Mouse (Mus musculus) right cerebral cortex, adult 2 months (tissue): ENCODE measurements around the gene Arl2bp.
A peak's percentile ranks its signal among the peaks of the same experiment; 100 is the strongest.

Source experiments
- DNase-seq, 2 experiments: peaks; one replicate each; pipeline ENCODE4 v3.0.0; 2021 to 2022; ENCODE audit warnings: low spot score in 2 of 2

Gene Arl2bp

DNA sequence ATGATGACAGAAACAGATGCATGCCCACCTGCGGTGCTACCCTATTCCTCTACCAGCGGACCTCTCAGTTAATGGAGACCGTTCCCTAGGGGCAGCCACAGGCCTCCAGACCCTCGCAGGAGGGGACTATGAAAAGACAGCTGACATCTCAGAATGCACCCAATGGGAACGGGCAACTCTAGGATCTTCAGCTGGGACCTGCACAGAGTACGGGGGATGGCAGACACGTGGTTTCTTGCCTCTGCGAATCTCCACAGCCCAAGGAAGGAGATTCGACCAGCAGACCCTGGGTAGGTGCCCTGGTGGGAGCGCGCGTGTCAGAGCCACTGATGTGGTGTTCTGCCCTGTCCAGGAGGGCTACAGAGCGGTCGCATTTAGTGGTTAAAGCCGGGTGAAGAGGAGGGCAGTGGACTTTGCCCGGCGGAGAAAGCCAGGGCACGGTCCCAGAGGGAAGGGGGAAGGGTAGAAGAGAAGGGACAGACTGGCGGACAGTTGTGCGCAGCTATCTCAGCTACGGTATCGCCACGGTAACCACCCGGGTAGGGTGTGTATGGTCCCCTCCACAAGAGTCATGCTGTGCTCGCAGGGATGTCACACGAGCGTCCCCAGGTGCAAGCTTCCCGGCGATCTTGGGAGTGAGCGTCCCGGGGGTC lies 29.1 kb downstream of the Arl2bp start:
- no peak for DNase-seq

DNA sequence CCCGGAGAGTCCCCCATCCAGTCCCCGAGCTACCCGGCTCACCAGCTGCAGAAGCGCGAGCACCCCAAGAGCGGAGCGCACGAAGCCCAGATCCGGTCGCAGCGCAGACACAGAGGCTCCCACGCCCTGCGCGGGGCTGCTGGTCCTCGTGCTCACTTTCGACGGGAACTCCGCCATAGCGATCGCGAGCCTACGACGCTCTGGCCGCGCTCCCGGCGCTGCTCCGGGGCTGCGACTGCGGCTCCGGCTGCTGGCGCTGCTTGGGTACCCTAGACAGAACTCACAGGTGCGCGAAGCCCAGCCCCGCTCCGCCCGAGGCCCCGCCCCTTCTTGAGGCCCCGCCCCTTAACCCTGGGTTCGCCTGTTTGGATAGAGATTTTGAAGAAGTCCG lies 29.6 kb downstream of the Arl2bp start, which contains the start of gene Pllp:
TSS of gene Pllp (minus strand) at position 285 of the 391 bp plus-strand sequence.
- no peak for DNase-seq

DNA sequence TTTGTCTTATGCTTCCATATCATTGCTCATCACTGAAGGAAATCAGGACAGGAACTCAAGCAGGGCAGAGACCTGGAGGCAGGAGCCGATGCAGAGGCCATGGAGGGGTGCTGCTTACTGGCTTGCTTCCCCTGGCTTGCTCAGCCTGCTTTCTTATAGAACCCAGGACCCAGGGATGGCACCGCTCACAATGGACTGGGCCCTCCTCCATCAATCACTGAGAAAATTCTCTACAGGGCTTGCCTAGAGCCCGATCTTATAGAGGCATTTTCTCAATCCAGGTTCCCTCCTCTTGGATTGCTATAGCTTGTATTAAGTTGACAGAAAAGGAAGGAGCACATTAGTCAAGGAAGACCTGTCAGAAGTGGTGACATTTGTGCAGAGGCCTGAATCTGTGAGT lies 30.2 kb downstream of the Arl2bp start:
- DNase-seq, result no peak

DNA sequence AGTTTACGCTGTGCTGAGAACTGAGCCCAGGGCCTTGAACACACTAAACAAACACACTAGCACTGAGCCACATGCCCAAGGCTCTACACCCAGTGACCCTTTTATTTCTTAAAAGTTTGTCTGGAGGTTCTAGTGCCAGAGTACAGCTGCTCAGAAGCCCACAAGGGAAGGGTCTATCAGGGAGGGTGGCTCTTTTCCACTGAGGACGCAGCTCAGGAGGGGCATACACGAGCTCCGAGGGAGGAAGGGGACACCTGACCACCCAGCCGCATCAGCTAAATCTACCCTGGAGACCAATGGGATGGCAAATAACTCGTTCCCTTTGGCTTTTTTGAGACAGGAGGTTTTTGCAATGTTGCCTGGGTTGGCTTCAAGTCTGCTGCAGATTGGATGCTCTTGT lies 31.6 kb downstream of the Arl2bp start:
- no peak for DNase-seq

DNA sequence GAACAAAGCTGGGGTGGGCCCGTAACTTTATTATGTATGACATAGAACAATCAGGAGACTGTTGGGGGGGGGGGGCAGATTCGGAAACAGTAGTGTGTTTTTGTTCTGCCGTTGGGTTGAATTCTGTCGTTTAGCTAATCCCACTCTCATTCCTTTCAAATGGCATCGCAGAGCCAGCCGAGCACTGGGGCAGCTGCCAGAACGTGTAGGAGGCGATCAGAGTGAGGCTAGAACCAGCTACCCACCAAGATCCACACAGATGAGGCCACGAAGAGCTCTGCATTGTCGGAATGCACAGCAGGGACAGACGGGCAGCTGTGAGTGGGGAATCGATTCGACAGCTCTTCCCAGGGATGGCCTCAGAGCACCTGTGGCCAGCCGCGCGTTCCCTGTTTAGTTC lies 33.0 kb downstream of the Arl2bp start:
- DNase-seq, result no peak

DNA sequence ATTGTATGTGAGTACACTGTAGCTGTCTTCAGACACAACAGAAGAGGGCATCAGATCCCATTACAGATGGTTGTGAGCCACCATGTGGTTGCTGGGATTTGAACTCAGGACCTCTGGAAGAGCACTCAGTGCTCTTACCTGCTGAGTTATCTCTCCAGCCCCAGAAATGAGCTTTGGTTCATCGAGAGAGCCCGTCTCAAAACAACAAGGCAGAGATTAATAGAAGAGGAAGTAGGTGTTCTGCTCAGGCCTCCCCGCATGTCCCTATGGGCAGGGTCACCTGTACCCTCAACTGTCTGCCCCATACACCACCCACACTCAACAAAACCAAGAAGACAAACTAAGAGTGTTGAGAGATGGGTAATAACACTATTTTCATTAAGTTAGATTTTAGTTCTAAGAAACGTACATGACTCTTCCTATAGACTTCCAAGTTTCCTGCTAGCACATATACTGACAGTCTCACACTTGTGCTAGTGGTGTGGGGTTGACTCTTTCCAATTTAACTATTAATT lies 34.1 kb downstream of the Arl2bp start:
- no peak for DNase-seq

DNA sequence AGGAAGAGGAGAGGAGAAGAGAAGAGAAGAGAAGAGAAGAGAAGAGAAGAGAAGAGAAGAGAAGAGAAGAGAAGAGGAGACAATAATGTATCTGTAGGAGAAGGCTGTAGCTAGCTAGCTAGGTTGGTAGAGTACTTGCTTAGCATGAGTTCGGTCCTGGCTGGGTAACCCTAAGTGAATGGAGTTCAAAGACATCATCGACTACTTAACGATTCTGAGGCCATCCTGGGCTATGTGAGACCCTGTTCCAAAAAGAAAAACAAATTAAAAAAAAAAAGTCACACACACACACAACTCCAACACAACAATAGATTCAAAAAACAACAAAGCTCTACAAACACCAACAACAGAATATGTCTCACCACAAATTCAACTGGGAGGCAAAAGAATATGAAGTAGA lies 35.8 kb downstream of the Arl2bp start:
- no peak for DNase-seq

DNA sequence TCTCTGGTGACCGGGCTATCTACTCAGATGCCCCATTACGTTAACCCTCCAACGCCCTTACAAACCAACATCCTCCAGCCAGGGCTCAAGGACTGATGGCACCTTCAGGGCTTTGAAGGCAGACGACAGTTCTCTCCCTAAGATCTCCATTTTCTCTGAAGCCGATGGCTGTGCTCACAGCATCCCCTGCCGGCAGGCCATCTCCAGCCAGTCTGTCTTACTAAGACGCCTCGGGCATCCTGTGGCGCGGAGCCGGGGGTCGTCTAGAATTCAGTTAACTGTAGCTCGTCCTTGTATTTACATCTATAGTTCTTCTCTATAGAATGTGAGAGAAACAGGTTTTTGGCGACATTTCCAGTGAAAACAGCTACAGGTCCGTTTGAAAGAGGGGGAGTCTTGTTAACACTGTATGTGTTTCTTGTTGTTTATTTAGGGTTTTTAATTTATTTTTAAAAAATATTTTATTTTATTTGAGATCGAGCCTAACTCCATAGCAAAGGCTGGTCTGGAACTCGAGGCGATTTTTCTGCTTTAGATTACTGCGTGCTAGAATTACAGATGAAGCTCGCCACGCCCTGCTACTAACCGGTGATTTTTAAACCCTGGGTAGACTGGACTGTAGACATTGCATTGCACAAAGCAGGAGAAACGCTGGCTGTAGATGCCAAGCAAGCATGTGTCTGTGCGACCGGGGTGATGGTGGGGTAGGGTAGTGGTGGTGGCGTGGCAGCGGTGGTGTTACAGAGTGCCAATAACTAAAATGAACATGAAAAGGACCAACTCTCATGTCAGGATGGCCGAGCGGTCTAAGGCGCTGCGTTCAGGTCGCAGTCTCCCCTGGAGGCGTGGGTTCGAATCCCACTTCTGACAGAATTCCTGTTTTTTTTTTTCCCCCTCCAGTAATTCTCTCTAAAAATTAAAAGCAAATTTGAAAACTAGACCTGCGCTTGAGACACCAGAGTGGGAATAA lies 36.7 kb downstream of the Arl2bp start:
- DNase-seq, result peak; percentile 82 to 92

DNA sequence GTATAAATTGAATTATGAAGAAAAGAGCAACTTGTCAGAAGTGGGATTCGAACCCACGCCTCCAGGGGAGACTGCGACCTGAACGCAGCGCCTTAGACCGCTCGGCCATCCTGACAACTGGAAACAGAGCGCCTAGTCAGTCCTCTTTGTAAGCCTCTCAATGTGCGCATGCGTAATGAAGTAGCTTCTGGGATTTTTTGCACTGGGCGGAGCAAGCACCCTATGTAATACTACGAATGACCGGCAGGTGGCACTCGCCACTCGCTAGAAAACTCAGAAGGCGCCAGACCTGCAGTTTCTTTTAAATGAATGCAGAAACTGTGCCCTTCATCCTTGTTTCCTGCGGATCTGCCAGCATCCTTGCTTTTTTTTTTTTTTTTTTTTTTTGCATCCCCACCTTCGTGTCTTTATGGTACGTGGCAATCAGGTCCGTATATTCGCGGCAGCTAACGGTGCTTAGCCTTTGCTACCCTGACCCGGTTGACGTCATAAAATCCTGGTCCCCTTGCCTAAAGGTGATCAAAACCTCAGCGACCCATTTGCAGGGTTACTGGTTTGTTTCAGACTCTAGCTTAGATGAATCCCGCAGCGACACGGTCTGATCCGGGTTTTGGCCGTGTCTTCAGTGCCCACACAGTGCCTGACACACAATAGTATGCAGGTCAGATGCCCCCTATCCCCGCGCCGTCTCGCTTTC lies 37.7 kb downstream of the Arl2bp start:
- peak; percentile 99 to 100 for DNase-seq

DNA sequence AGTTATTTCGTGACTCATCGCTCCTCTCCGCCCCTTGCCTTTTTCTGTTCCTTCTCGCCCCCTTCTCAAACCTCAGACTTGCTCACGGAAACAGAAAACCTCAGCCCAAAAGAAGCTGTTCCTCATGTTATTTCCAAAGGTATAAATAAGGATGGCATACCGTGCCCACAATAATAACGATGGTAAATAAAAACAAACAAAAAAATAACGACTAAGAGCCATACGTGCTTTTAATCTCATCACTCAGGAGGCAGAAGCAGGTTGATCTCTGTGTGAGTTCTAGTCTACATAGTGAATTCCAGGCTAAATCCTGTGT lies 38.2 kb downstream of the Arl2bp start:
- DNase-seq, result no peak

DNA sequence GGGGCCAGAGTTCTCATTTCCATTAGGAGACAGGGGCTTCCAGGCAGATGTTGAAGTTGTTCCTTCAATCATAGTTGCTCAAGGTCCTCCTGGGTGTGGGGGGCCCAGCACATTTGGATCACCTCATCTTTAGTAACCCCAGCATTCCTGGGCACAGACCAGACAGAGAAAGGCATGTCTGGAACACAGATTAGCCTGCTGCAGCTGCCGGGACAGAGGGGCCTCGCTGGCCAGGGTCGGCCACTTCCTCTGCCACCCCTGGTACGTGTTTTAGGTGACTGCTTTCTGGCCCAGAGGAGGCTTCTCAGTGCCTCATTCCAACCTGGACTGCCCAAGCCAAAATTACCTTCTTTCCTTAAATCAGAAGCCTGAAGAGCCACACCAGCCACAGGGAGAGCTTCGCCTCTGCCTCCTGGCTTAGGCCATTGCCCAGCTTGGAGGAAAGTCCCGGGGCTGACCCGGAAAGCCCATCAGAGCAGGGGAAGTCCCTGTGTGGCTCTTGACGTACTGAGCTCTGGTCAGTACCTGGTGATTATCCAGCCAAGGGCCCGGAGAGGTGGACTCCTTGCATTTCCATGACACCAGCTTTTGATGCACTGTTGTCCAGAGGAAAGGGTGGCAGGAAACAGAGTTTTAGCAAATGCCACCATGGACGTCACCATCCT lies 39.3 kb downstream of the Arl2bp start:
- DNase-seq, result no peak

DNA sequence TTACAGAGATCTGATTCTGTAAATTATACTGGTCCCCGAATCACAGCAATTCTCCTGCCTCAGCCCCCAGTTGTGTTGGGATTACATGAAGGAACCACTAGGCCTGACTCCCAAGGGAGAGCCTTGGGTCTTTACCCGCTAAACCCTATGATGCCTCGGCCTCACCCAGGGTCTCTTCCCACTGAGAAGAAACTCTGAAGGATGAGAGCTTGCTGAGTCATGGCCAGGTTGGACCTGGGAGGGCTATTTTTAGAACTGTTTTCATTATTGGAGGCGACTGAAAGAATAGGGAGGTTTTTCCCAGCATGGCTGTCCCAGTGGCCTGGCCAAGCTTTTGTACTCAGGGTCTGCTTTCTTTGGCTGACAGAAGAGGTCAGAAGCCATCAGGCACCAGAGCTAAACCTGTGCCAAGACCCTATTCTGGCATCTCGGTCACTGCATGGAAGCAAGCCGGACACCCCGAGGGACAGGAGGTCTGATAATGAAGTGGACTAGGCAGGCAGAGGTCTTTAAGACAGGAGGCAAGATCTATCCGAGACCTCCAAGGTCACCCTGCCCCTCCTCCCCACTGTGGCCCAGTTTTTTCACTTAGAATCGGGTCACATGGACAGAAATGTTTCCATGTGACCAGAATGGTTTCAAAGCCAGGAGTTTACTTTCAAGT lies 40.5 kb downstream of the Arl2bp start:
- DNase-seq, result no peak

DNA sequence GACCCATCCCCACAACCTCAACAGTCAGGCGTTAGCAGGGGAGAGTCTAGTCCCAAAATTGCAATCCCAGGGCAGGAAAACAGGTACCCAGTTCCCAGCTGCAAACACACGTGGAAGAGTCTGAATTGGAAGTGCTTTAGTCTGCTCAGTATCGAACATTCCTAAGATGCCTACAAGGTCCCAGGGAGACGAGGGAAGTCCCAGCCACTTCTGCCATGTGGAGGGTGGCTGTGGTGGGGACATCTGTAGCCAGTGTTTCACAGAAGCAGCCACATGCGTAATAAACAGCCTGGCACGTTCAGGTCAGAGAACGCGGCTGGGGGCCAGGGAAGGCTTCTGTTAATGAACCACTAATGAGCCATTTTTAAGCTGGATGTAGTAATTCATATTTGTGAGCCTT lies 43.9 kb downstream of the Arl2bp start:
- no peak for DNase-seq

DNA sequence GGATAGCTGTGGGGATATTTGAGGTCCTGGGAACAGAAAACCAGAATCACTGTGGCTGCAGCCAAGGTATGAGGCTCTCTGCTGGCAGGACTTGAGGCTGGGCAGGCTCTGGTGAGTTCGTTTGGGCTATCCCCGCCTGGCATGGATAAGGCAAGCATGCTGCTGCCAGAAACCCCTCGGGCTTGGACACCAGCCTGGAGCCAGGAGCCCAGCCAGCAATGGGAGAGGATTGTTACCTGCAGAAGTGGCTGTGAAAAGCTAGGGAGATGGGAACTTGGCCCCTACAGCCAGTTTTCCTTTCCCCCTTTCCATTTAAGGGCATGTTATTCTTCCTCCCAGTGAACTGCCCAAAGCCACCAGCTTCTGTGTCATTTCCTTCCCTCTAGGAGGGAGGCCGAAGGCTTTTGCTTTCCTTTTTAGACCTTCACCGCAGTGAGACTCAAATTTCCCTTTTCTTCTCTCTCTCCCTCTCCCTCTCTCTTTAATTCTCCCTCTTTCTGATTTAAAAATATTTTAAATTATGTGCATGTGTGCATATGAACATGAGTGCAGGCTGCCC lies 44.8 kb downstream of the Arl2bp start:
- no peak for DNase-seq

DNA sequence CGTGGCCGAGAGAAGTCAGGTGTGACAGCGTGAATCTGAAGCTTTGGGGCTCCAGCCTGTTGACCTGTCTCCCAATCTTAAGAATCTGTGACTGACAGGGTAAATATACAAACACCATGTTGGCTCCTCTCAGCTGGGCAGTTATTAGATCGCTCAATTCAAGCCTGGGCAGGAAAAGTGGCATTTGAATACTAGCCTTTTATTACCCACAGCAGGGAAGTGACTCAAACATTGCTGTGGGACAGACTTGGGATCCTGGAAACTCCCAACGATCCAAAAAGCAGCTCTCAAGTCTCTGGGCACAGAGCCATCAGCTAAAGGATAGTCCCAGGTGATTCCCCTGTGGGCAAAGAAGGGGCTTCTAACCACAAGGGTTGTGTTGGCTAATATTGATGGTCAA lies 48.2 kb downstream of the Arl2bp start:
- no peak for DNase-seq

DNA sequence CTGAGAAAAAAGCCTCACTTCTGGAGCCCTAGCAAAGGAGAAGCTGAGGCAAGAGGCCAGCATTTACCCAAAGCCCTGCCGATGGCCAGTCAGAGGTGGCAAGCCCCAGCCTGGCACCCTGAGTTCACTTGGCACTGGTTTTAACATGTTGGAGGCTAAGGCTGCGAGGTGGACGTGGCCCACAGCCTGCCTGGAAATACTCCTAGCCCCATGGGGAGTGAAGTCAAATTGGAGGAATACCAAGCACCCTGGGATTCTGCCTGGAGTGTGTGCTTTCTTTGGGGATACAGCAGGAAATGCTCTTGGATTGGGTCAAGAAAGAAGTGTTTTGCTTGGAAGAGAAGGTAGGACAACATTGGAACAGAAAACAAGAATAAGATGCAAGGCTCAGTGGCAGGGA lies 49.5 kb downstream of the Arl2bp start:
- no peak for DNase-seq

DNA sequence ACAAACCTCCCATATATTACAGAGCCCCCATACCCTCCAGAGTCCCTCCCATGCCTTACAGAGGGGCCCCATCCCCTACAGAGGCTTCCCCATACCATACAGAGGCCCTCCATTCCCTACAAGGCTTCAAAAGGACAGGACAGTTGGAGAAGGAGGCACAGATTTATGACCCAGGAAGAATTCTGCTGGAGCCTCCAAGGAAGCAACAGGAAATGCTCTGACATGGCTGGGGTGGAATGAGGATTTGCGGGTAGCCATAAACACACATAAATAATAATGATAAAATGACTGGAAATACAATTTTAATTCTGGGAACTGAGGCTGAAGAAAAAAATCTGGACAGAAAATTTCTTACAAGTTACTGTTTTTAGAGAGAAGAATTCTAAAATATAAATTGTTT lies 50.4 kb downstream of the Arl2bp start:
- DNase-seq, result no peak
